Mouse (Mus musculus) thymus, postnatal 14 days (tissue): ENCODE results near the gene Lcn12.
A peak's percentile ranks its signal among the peaks of the same experiment; 100 is the strongest.

Experiments used
- DNase-seq: peaks from one replicate; pipeline ENCODE4 v3.0.0; 2021

The Lcn12 gene

GRCm38 (mm10) chr2:25493476-25493961, at the start of gene Lcn12:
Lcn12 (minus strand) TSS chr2:25493911.
- no peak for DNase-seq

GRCm38 (mm10) chr2:25541644-25542367, 48.1 kb upstream of the Lcn12 start:
- no peak for DNase-seq

DNA sequence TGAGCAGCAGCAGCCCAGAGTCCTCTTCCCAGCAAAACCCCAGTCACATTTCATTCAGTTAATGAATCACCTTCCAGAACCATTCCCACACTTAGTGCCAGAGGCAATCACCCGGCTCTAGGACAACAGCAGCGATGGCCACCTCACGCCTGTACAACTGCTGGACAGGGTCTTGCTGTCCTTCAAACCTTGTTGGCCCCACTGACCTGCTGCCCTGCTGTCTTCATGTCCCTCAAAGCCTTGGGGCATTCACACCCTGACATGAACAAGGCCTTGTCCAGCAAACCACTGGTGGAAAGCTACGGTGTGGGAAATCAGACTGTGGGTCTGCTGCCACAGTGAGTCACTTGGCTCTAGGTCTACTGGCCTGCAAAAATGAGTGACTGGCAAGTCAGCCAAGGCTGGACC, 46.8 kb upstream of the Lcn12 start:
- no peak for DNase-seq

GRCm38 (mm10) chr2:25536531-25536930, 42.8 kb upstream of the Lcn12 start:
- DNase-seq = no peak

DNA sequence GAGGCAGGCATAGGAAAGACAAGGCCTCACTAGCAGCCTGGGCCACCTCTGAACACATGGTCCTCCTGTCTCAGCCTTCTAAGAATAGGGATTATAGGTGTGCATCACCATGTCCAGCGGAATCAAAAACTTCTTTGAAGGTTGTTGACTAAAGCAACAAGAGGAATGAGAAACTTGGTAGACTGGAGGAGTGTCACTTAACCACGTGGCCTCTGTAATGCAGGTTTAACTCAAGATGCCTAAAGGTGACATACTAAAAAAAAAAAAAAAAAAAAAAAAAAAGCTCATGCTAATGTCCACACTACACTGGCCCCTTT, 41.1 kb upstream of the Lcn12 start:
- DNase-seq = no peak

DNA sequence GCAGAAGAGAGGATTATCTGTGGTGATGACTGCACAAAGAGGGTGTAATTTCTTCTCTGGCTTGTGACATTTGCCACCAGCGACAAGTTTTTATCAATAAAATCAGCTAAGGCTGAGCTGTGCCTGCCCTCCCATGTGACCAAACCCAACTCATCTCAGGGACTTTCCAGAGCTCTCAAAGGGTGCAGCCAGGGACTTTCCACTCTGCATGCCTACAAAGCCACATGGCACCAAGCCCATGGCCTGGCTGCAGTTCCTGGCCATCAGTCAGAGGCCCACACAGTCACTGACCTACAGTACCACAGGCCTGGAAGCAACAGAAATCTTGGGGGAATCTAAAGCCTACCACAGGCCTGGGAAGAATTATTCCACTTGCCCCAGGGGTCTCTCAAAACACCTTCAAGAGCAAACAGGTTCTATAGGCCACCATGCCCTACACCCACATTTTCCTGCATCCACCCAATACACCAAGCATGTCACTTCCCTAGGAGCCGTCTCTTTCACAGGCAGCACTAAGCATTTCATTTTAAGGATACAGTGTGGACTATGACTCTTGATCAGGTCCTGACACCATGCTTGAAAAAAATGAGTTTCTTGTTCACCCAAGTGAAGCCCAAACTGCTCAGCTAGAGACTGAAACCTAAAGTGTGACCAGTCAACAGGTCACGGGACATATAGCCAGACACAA, 40.6 kb upstream of the Lcn12 start:
- peak; percentile 25 for DNase-seq

- no peak for DNase-seq
Measured at GRCm38 (mm10) chr2:25533707-25534106, 40.0 kb upstream of the Lcn12 start.

DNA sequence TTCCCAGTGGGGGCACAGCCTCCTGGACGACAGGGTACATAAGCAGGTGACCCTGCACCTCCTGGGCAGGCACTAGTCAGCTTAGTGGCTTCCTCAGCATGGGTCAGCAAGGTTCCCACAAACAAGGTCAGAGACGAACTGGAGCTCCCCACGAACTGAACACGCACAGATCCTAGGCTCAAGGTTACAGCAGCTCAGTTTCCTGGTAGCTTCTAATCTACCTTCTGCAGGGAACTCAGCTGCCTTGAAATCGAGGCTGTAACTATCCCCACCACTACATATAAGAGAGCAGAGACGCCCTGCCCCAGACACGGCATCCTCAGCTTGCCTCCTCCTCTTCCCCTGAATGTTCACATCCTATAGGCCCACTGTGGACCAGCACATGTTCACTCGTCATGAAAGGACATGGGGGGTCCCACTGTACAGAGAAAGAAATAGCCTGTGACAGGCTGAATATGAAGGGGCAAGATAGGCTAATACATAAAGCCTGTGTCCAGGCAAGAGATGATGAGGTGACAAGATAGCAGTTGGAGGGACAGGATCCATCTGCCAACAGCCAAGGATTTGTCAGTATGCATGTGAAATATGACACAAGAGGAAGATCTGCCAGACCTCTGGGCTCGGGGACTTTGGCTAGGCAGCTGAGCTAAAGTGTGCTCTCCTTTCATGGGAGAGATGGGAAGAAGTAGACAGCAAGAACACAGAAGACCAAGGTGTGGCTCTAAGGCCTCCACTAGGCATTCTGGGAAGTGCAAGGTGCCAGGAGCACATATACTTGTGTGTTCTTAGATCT, 33.0 kb upstream of the Lcn12 start:
- DNase-seq = no peak

- DNase-seq = no peak
Measured at GRCm38 (mm10) chr2:25509912-25510311, 16.2 kb upstream of the Lcn12 start.

- peak; percentile 78 for DNase-seq
Measured at GRCm38 (mm10) chr2:25506964-25507363, 13.3 kb upstream of the Lcn12 start.

GRCm38 (mm10) chr2:25505860-25506259, 12.1 kb upstream of the Lcn12 start:
- DNase-seq = no peak

GRCm38 (mm10) chr2:25505000-25505399, 11.3 kb upstream of the Lcn12 start:
- DNase-seq = no peak

DNA sequence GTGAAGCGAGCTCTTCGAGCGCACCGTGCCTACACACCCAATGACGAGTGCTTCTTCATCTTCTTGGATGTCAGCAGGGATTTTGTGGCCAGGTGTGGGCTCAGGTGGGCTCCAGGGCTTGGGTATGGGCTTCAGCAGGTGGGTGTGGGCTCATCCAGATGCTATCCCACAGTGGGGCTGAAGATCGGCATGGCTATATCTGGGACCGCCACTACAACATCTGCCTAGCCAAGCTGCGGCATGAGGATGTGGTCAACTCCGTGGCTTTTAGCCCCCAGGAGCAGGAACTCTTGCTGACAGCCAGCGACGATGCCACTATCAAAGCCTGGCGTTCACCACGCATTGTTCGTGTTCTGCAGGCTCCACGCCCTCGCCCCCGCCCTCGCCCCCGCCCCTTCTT, 10.8 kb upstream of the Lcn12 start:
- DNase-seq = no peak

DNA sequence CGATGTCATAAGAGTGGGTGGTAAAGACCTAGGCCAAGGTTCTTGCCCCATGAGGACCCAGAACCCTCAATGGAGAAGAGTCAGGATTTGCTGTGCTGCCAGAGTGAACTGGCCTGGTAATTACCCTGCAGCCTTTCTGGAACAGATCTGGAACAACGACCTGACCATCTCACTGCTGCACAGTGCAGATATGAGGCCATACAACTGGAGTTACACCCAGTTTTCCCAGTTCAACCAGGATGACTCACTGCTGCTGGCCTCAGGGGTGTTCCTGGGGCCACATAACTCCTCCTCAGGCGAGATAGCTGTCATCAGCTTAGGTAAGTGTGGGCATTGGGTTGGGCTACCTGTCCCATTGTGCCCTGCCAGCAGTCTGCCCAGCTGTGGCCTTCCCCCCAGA, 9.0 kb upstream of the Lcn12 start:
- no peak for DNase-seq

GRCm38 (mm10) chr2:25501593-25502486, 8.1 kb upstream of the Lcn12 start, which contains the start of gene C8g:
C8g (minus strand) TSS chr2:25501719.
- peak; percentile 31 for DNase-seq

GRCm38 (mm10) chr2:25500576-25501405, 7.1 kb upstream of the Lcn12 start, which contains the start of gene Fbxw5:
Fbxw5 (plus strand) TSS chr2:25500750.
- DNase-seq = peak; percentile 88

- peak; percentile 28 for DNase-seq
Measured at GRCm38 (mm10) chr2:25500071-25500575, 6.4 kb upstream of the Lcn12 start.

GRCm38 (mm10) chr2:25498622-25499478, 5.1 kb upstream of the Lcn12 start:
- no peak for DNase-seq

DNA sequence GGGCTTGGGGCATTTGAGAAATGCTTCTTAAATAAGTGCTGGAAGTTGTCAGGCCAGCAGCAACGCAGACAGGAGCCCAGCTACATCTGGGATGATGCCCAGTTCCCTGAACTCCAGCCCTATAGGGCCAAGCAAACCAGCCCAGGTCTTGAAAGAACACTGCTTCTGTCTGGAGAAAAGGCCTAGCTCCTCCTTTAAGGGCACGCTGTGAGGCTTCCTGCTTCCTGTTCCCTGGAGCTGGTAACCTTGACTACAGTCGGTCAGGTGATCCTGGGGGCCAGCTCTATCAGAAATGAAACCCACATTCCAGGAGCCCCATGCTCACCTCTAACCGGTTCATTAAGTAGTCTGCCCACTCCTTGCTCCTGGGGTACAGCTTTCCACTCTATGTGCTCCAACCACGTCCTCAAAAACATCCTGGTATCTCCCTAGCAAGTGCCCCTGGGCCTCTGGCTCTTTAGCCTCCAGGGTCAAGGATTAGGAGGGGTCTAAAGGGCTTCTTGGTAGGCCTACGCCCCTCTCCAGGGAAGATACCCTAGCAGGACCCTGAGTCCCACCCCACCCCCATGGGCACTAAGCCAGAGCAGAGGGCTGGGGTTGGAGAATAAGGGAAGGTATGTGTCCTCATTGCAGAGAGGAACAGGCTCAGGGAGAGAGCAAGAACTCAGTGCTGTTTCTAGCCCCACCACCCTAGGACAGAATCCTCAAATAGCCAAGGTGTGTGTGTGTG, 4.3 kb upstream of the Lcn12 start:
- no peak for DNase-seq

GRCm38 (mm10) chr2:25496462-25496861, 2.8 kb upstream of the Lcn12 start:
- DNase-seq = peak; percentile 30
